Mouse (Mus musculus): Measurements from ENCODE around the gene Cplx2.

- TF ChIP-seq CTCF (IDR thresholded peaks at IDR 0.05; ENCODE audit: control insufficient read depth, insufficient read depth, low read length) = no peak
- no peak for TF ChIP-seq POLR2A (IDR thresholded peaks at IDR 0.05; ENCODE audit: borderline replicate concordance, control insufficient read depth, low read depth, low read length)
These were observed 13.4 kb downstream of the Cplx2 start for GRCm38 (mm10) chr13:54384518-54384917.

Data from bone marrow, adult 2 months (tissue).